Mouse (Mus musculus): ENCODE data around the gene Emp3.

GRCm38 (mm10) chr7:45914067-45914466 lies 7.1 kb downstream of the Emp3 start:
- TF ChIP-seq CTCF (IDR thresholded peaks at IDR 0.05) (no peak), EP300 (IDR thresholded peaks at IDR 0.05) (no peak)

Data from lung, postnatal 0 days (tissue).